Mouse (Mus musculus) left cerebral cortex, adult 6 months (tissue): ENCODE data around the gene Zfp65. TPM values are rescaled to one million over a fixed set of nuclear protein-coding genes. Genes with fewer than 3 reads are reported as not detected.

Experiments
- long read RNA-seq, 2 experiments: library from polyadenylated mRNA; unstranded; transcript quantifications; one replicate each; pipeline ENCODE4 v2.0.0; 2019 to 2020
- polyA plus RNA-seq: library from polyadenylated mRNA; unstranded; fragments of <200 nt; fragmentation: Nextera tagmentation; gene quantifications from 2 replicates; pipeline ENCODE4 v1.2.3, GENCODE M21; 2021

Gene Zfp65
- 2.4 and 3.8 TPM in 2 replicates for polyA plus RNA-seq
- long read RNA-seq, experiment 1, partial matches to known transcripts: 13 of 23 reads
- long read RNA-seq, experiment 1, other reads (novel, unspliced or antisense): 2 of 23 reads
- long read RNA-seq, experiment 2, partial matches to known transcripts: 1 of 7 reads
- long read RNA-seq, experiment 2, other reads (novel, unspliced or antisense): 3 of 7 reads

GRCm38 (mm10) chr13:67728641-67729318 is at the start of gene Zfp65:
Gene Zfp65, minus strand, starts transcription at chr13:67729173.

GRCm38 (mm10) chr13:67754333-67755306 is 25.6 kb upstream of the Zfp65 start, which contains the start of gene Zfp85:
Gene Zfp85, minus strand, starts transcription at chr13:67755228.

GRCm38 (mm10) chr13:67686971-67687370 is 42.0 kb downstream of the Zfp65 start, which contains the start of gene Zfp738:
Gene Zfp738, minus strand, starts transcription at chr13:67687071.

Other genes starting within 250 kb of the Zfp65 start
- 2.6 and 7.6 TPM in 2 replicates for gene Zfp874b, start 244.9 kb downstream of the Zfp65 start, polyA plus RNA-seq
- gene Zfp58, start 228.6 kb downstream of the Zfp65 start, polyA plus RNA-seq: 3.9 and 4.2 TPM in 2 replicates
- gene Gm26965, start 203.0 kb downstream of the Zfp65 start, polyA plus RNA-seq: not detected in 2 replicates
- 33.0 and 39.1 TPM in 2 replicates for gene Zfp87, start 203.0 kb downstream of the Zfp65 start, polyA plus RNA-seq
- gene Zfp748, start 175.3 kb downstream of the Zfp65 start, polyA plus RNA-seq: 4.1 and 5.1 TPM in 2 replicates
- gene Zfp729b, start 119.5 kb downstream of the Zfp65 start, polyA plus RNA-seq: 2.4 and 2.8 TPM in 2 replicates
- gene Gm49345, start 91.4 kb downstream of the Zfp65 start, polyA plus RNA-seq: 1.6 and 1.7 TPM in 2 replicates
- gene Zfp729a, start 91.4 kb downstream of the Zfp65 start, polyA plus RNA-seq: 1.3 and 1.9 TPM in 2 replicates
- 7.4 and 8.1 TPM in 2 replicates for gene Zfp738, start 42.1 kb downstream of the Zfp65 start, polyA plus RNA-seq
- gene Zfp85, start 26.1 kb upstream of the Zfp65 start, polyA plus RNA-seq: 3.6 and 4.3 TPM in 2 replicates
- gene Zfp493, start 50.5 kb upstream of the Zfp65 start, polyA plus RNA-seq: 1.6 and 4.5 TPM in 2 replicates
- 2.5 and 4.1 TPM in 2 replicates for gene Zfp273, start 84.6 kb upstream of the Zfp65 start, polyA plus RNA-seq
- gene Gm10037, start 101.9 kb upstream of the Zfp65 start, polyA plus RNA-seq: 10.0 and 15.8 TPM in 2 replicates
- not detected in 2 replicates for gene BC048507, start 134.2 kb upstream of the Zfp65 start, polyA plus RNA-seq